22 mouse cellular contexts compared by ENCODE assay signal in the genomic region with DNA sequence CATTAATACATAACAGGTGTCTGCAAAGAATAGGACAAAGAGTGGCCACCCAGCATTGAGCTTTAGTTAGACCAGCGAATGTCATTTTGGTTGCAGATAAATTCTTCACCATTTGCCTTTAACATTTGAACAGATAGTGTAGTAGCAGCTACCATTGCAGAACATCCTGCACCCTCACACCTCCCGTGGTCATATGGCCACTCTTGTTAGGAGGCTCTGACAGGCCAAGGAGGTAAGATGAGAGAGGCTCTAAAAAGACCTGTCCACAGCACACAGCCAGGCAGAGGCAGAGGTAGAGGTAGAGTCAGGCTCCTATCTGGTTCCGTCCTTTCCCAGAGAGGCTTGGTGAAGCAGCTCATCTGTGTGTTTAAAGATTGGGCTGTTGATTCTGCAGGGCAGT. TPM values are rescaled to one million over a fixed set of nuclear protein-coding genes. Genes with fewer than 3 reads are reported as not detected.
DNase-seq lines count a peak whose midpoint lies in the region; ATAC-seq lines count a peak whose summit lies in the region.
"Had no signal": no experiment of that assay in that cellular context is flagged by ENCODE, and none has a peak within 500 bp of the region (broad histone marks: within the 10 kb centered on the region; RNA-seq: fewer than 3 reads in every experiment).

No protein-coding gene starts in this region.

- ATAC-seq in heart, embryonic 12.5 days (ENCODE audit: insufficient number of reproducible peaks, low FRiP score) = no peak
- no peak for ATAC-seq in limb, embryonic 12.5 days (ENCODE audit: insufficient number of reproducible peaks, insufficient read depth, low FRiP score, low TSS enrichment, low read depth)
- ATAC-seq: CD4-positive, CD25-positive, alpha-beta regulatory T cell, adult 4 months; forebrain, embryonic 15.5 days; hindbrain, embryonic 16.5 days; intestine, embryonic 15.5 days had no signal

- H3K36me3 ChIP-seq in heart, embryonic 12.5 days = no peaks in the 10 kb centered on the region
- H3K36me3 ChIP-seq in limb, embryonic 12.5 days = no peaks in the 10 kb centered on the region
- no peaks in the 10 kb centered on the region for H3K36me3 ChIP-seq in limb, embryonic 10.5 days
- H3K36me3 ChIP-seq: forebrain, embryonic 15.5 days; hindbrain, embryonic 10.5 days; intestine, embryonic 15.5 days; liver, embryonic 12.5 days; midbrain, embryonic 12.5 days had no signal

- H3K27me3 ChIP-seq in heart, embryonic 12.5 days (replicated peaks) = no peaks in the 10 kb centered on the region
- no peaks in the 10 kb centered on the region for H3K27me3 ChIP-seq in limb, embryonic 12.5 days
- H3K27me3 ChIP-seq in limb, embryonic 10.5 days (ENCODE audit: low read depth, poor library complexity, severe bottlenecking) = no peaks in the 10 kb centered on the region
- H3K27me3 ChIP-seq: forebrain, embryonic 15.5 days; intestine, embryonic 15.5 days; liver, embryonic 12.5 days; midbrain, embryonic 12.5 days had no signal

- H3K9ac ChIP-seq in heart, embryonic 12.5 days = peak overlapping the region; percentile 35; the same call in 1 of the 2 replicates
- H3K9ac ChIP-seq in limb, embryonic 12.5 days (replicated peaks) = 0 out of 2 replicates have a peak overlapping the region, but pooled peaks have one; percentile 12
- H3K9ac ChIP-seq: forebrain, embryonic 15.5 days; intestine, embryonic 15.5 days; liver, embryonic 12.5 days had no signal

- 49% methylated on average over 3 of the region's 3 CpGs for WGBS in heart, embryonic 12.5 days
- WGBS in limb, embryonic 12.5 days = 73% methylated on average over 3 of the region's 3 CpGs
- WGBS in limb, embryonic 10.5 days = 78% methylated on average over 3 of the region's 3 CpGs

- peaks cover 37% of the 10 kb centered on the region for H3K4me1 ChIP-seq in heart, embryonic 12.5 days (replicated peaks)
- H3K4me1 ChIP-seq in limb, embryonic 12.5 days (replicated peaks) = peaks cover 10% of the 10 kb centered on the region
- H3K4me1 ChIP-seq in limb, embryonic 10.5 days = peaks cover 18% of the 10 kb centered on the region; the same call in 1 of the 2 replicates

- intact Hi-C loops in heart, postnatal 25 days (cut with DNase I) = no loop called here

- no peak overlapping the region for H3K27ac ChIP-seq in heart, embryonic 12.5 days (ENCODE audit: poor library complexity, severe bottlenecking)
- H3K27ac ChIP-seq in limb, embryonic 12.5 days = no peak overlapping the region
- H3K27ac ChIP-seq in limb, embryonic 10.5 days = no peak overlapping the region
- H3K27ac ChIP-seq: forebrain, embryonic 15.5 days; intestine, embryonic 15.5 days; liver, embryonic 12.5 days; midbrain, embryonic 12.5 days; stomach, postnatal 0 days had no signal

- H3K4me3 ChIP-seq in heart, embryonic 12.5 days = no peak overlapping the region
- H3K4me3 ChIP-seq in limb, embryonic 12.5 days (replicated peaks) = no peak overlapping the region
- no peak overlapping the region for H3K4me3 ChIP-seq in limb, embryonic 10.5 days
- H3K4me3 ChIP-seq: forebrain, embryonic 15.5 days; hindbrain, embryonic 10.5 days; intestine, embryonic 15.5 days; liver, embryonic 12.5 days; midbrain, embryonic 12.5 days had no signal

- peak; percentile 30 for DNase-seq in gastrocnemius, adult 18-20 months (ENCODE audit: low spot score)
- no peak for DNase-seq in gastrocnemius, postnatal 25 days
- no peak for DNase-seq in heart, postnatal 25 days (ENCODE audit: low spot score)
- DNase-seq in limb, embryonic 10.5 days (ENCODE audit: low spot score) = no peak
- DNase-seq in cerebellum, postnatal 14 days = no peak
- DNase-seq: cerebellum, adult 2 months; gastrocnemius, postnatal 36 days; kidney, adult 9 months; lung, adult 2 months; lung, postnatal 14 days; thymus, adult 2 months; thymus, postnatal 4 days had no signal

- no peak overlapping the region for H3K4me2 ChIP-seq in heart, embryonic 12.5 days
- H3K4me2 ChIP-seq in limb, embryonic 12.5 days = no peak overlapping the region
- H3K4me2 ChIP-seq: forebrain, embryonic 15.5 days; intestine, embryonic 15.5 days; liver, embryonic 12.5 days; midbrain, embryonic 12.5 days had no signal

- no peaks in the 10 kb centered on the region for H3K9me3 ChIP-seq in heart, embryonic 12.5 days (replicated peaks)
- no peaks in the 10 kb centered on the region for H3K9me3 ChIP-seq in limb, embryonic 12.5 days
- no peaks in the 10 kb centered on the region for H3K9me3 ChIP-seq in limb, embryonic 10.5 days (replicated peaks)
- H3K9me3 ChIP-seq: forebrain, embryonic 15.5 days; hindbrain, embryonic 10.5 days; intestine, embryonic 15.5 days; liver, embryonic 12.5 days; midbrain, embryonic 12.5 days had no signal

RNA-seq across cellular contexts. Expression of gene Clpb, which starts 17.5 kb away (rescaled TPM):
- total RNA-seq in gastrocnemius, adult 18-20 months (2021) = 10 to 100 TPM; 65.6 to 68.6 TPM
- 10 to 100 TPM; 49.2 to 50.8 TPM for total RNA-seq in gastrocnemius, postnatal 25 days (2021)
- 44.8 and 47.8 TPM in 2 replicates for polyA plus RNA-seq in heart, embryonic 12.5 days (2016; fragmentation: Nextera tagmentation; extraction: Ambion mirVana)
- total RNA-seq in heart, postnatal 25 days (2021) = 10 to 100 TPM; 59.7 to 62.6 TPM
- polyA plus RNA-seq in limb, embryonic 12.5 days (2016; fragmentation: Nextera tagmentation; extraction: Ambion mirVana) = 44.0 and 48.4 TPM in 2 replicates
- polyA plus RNA-seq in limb, embryonic 10.5 days (2016; fragmentation: Nextera tagmentation; extraction: Ambion mirVana) = 55.3 and 62.7 TPM in 2 replicates
